In genomic region chr9:82955267-82955666, GRCm38 (mm10) we compare ENCODE assay signal across 14 mouse cellular contexts. TPM values are rescaled to one million over a fixed set of nuclear protein-coding genes. Genes with fewer than 3 reads are reported as not detected.
DNase-seq lines count a peak whose midpoint lies in the region; ATAC-seq and TF ChIP-seq lines count a peak whose summit lies in the region.
"Had no signal": no experiment of that assay in that cellular context is flagged by ENCODE, and none has a peak within 500 bp of the region (broad histone marks: within the 10 kb centered on the region; RNA-seq: fewer than 3 reads in every experiment).

No protein-coding gene starts in this region.

- no peak for TF ChIP-seq POLR2A in limb, embryonic 14.5 days (IDR thresholded peaks at IDR 0.05; ENCODE audit: borderline replicate concordance, extremely low read depth, insufficient read depth, insufficient read length)
- no peak for TF ChIP-seq POLR2A in CH12.LX (IDR thresholded peaks at IDR 0.05; ENCODE audit: low read depth, low read length)

- no peaks in the 10 kb centered on the region for H3K27me3 ChIP-seq in limb, embryonic 14.5 days (ENCODE audit: control insufficient read depth, insufficient read depth, low read length)
- H3K27me3 ChIP-seq in limb, embryonic 10.5 days (ENCODE audit: low read depth, poor library complexity, severe bottlenecking): no peaks in the 10 kb centered on the region
- no peaks in the 10 kb centered on the region for H3K27me3 ChIP-seq in CH12.LX (replicated peaks)
- H3K27me3 ChIP-seq: heart, embryonic 12.5 days; hindbrain, embryonic 13.5 days; limb, embryonic 13.5 days; neural tube, embryonic 15.5 days had no signal

- ATAC-seq in frontal cortex, adult (ENCODE audit: low TSS enrichment): peak; percentile 67; the same call in 1 of the 2 replicates
- ATAC-seq in limb, embryonic 14.5 days (ENCODE audit: low FRiP score, low read depth): no peak

- H3K9me3 ChIP-seq in limb, embryonic 14.5 days (ENCODE audit: control insufficient read depth, low read length): no peaks in the 10 kb centered on the region
- H3K9me3 ChIP-seq in limb, embryonic 10.5 days (replicated peaks): no peaks in the 10 kb centered on the region
- H3K9me3 ChIP-seq in CH12.LX (replicated peaks; ENCODE audit: low read length): no peaks in the 10 kb centered on the region
- H3K9me3 ChIP-seq: heart, embryonic 12.5 days; hindbrain, embryonic 13.5 days; limb, embryonic 13.5 days; neural tube, embryonic 15.5 days had no signal

- no peak overlapping the region for H3K4me3 ChIP-seq in limb, embryonic 14.5 days (replicated peaks; ENCODE audit: low read length)
- H3K4me3 ChIP-seq in limb, embryonic 10.5 days: no peak overlapping the region
- no peak overlapping the region for H3K4me3 ChIP-seq in CH12.LX (replicated peaks in 1 of 3; ENCODE audit: low read depth in 2 of 3, low read length in 2 of 3, poor library complexity in 1 of 3)
- H3K4me3 ChIP-seq: heart, embryonic 12.5 days; hindbrain, embryonic 13.5 days; limb, embryonic 13.5 days; neural tube, embryonic 15.5 days had no signal

- no peak for TF ChIP-seq EP300 in CH12.LX (IDR thresholded peaks at IDR 0.05; ENCODE audit: low read length)

- H3K4me2 ChIP-seq in limb, embryonic 14.5 days (replicated peaks; ENCODE audit: low read depth, low read length, severe bottlenecking): no peak overlapping the region
- H3K4me2 ChIP-seq in CH12.LX (ENCODE audit: insufficient read depth, low read depth, poor library complexity, severe bottlenecking): no peak overlapping the region
- H3K4me2 ChIP-seq: heart, embryonic 12.5 days; hindbrain, embryonic 13.5 days; limb, embryonic 13.5 days; neural tube, embryonic 15.5 days had no signal

- dilution Hi-C loops in CH12.LX (cut with MboI; ENCODE audit: extremely low pct_ligation_motif_present, extremely low pct_unique_long_range_greater_than_20kb, low sequenced_read_pairs): no loop called here

- peak; percentile 43 for TF ChIP-seq RAD21 in CH12.LX (IDR thresholded peaks at IDR 0.05; ENCODE audit: low read depth, low read length)

- H3K79me2 ChIP-seq in CH12.LX (replicated peaks; ENCODE audit: control insufficient read depth, extremely low read depth, insufficient read depth, poor library complexity, severe bottlenecking): peaks cover 13% of the 10 kb centered on the region

- H3K27ac ChIP-seq in limb, embryonic 14.5 days (replicated peaks; ENCODE audit: low read depth, low read length): no peak overlapping the region
- H3K27ac ChIP-seq in limb, embryonic 10.5 days: no peak overlapping the region
- H3K27ac ChIP-seq in CH12.LX (ENCODE audit: insufficient read depth, low read depth): no peak overlapping the region
- H3K27ac ChIP-seq: hindbrain, embryonic 13.5 days; limb, embryonic 13.5 days; neural tube, embryonic 15.5 days had no signal

- TF ChIP-seq CTCF in CH12.LX (conservative IDR thresholded peaks at IDR 0.05 in 1 of 2, IDR thresholded peaks at IDR 0.05 in 1 of 2; ENCODE audit: low read depth in 2 of 2, low read length in 2 of 2): peak in 1 of 2 experiments; percentile 53; a peak in 2 of 4 replicates

- peaks cover 43% of the 10 kb centered on the region for H3K36me3 ChIP-seq in limb, embryonic 14.5 days (ENCODE audit: control insufficient read depth, insufficient read depth, low read length)
- peaks cover 87% of the 10 kb centered on the region for H3K36me3 ChIP-seq in limb, embryonic 10.5 days
- H3K36me3 ChIP-seq in CH12.LX (replicated peaks in 1 of 2; ENCODE audit: control insufficient read depth in 1 of 2, insufficient read depth in 1 of 2, low read length in 1 of 2): peaks cover 33 to 67% of the 10 kb centered on the region in 2 experiments

- no peak overlapping the region for H3K9ac ChIP-seq in limb, embryonic 14.5 days (ENCODE audit: low read depth, low read length, severe bottlenecking)
- no peak overlapping the region for H3K9ac ChIP-seq in CH12.LX (ENCODE audit: insufficient read depth, low read depth)
- H3K9ac ChIP-seq: heart, embryonic 12.5 days; hindbrain, embryonic 13.5 days; limb, embryonic 13.5 days; neural tube, embryonic 15.5 days had no signal

- H3K4me1 ChIP-seq in limb, embryonic 14.5 days (ENCODE audit: control insufficient read depth, insufficient read depth, low read length): no peaks in the 10 kb centered on the region
- H3K4me1 ChIP-seq in limb, embryonic 10.5 days: no peaks in the 10 kb centered on the region
- H3K4me1 ChIP-seq in CH12.LX (ENCODE audit: control insufficient read depth in 1 of 2, insufficient read depth in 2 of 2): peaks cover 8 to 23% of the 10 kb centered on the region in 2 experiments
- H3K4me1 ChIP-seq: heart, embryonic 12.5 days; hindbrain, embryonic 13.5 days; limb, embryonic 13.5 days; neural tube, embryonic 15.5 days had no signal

- in situ Hi-C loops in CH12.LX (cut with MboI; ENCODE audit: low pct_ligation_motif_present, low pct_unique_long_range_greater_than_20kb, low sequenced_read_pairs): no loop called here

- no peak for DNase-seq in frontal cortex, postnatal 25 days (ENCODE audit: low spot score in 2 of 2)
- peak; percentile 13 for DNase-seq in limb, embryonic 14.5 days (ENCODE audit: low spot score)
- no peak for DNase-seq in limb, embryonic 10.5 days (ENCODE audit: low spot score)
- no peak for DNase-seq in CH12.LX (ENCODE audit: extremely low read depth)
- DNase-seq in induced T-regulatory cell, adult 2 months (ENCODE audit: low read depth): peak; percentile 13
- no peak for DNase-seq in cerebellum, postnatal 25 days
- DNase-seq: adrenal gland, postnatal 25 days; gastrocnemius, postnatal 14 days; right cerebral cortex, adult 18-20 months had no signal

- WGBS in limb, embryonic 14.5 days: 62% methylated on average over 4 of the region's 4 CpGs
- WGBS in limb, embryonic 10.5 days: 74% methylated on average over 4 of the region's 4 CpGs

TF ChIP-seq in CH12.LX, 34 proteins besides CTCF, POLR2A, EP300 and RAD21:
- TF ChIP-seq TCF12 (IDR thresholded peaks at IDR 0.05; ENCODE audit: low read depth, low read length): no peak
- peak; percentile 41 for TF ChIP-seq SMC3 (IDR thresholded peaks at IDR 0.05; ENCODE audit: low read depth, low read length)
- TF ChIP-seq IRF4 (IDR thresholded peaks at IDR 0.05; ENCODE audit: low read depth, low read length): no peak
- TF ChIP-seq MYC (IDR thresholded peaks at IDR 0.05; ENCODE audit: low read depth, low read length): peak; percentile 62; the same call in 1 of the 2 replicates

RNA-seq across cellular contexts. Expression of gene Phip, which starts 20.0 kb away (rescaled TPM):
- polyA plus RNA-seq in limb, embryonic 14.5 days (2012; rRNA removed): 16.3 and 16.9 TPM in 2 replicates
- polyA plus RNA-seq in limb, embryonic 14.5 days (2014; fragmentation: Nextera tagmentation; extraction: Ambion mirVana): 84.1 and 94.7 TPM in 2 replicates
- polyA plus RNA-seq in limb, embryonic 10.5 days (2016; fragmentation: Nextera tagmentation; extraction: Ambion mirVana): 113 and 130 TPM in 2 replicates
- 28.8 and 32.7 TPM in 2 replicates for total RNA-seq in CH12.LX (2012; rRNA removed)
- total RNA-seq in CH12.LX (2014; rRNA removed): 29.8 and 36.9 TPM in 2 replicates
- polyA plus RNA-seq in CH12.LX (2012; ENCODE audit: insufficient read length, low read depth): 24.1 and 24.3 TPM in 2 replicates

Comparison
In these comparisons a context has a peak if more than half of its experiments do, and no peak if none do; other contexts are left out.
1. DNase-seq: peak in limb, embryonic 14.5 days (single experiment) and induced T-regulatory cell, adult 2 months (single experiment); none in frontal cortex, postnatal 25 days (0 of 2), limb, embryonic 10.5 days (single experiment), CH12.LX (single experiment) and cerebellum, postnatal 25 days (0 of 2).